16 mouse cellular contexts compared by ENCODE assay signal in genomic region chr19:55792571-55792970, GRCm38 (mm10). TPM values are rescaled to one million over a fixed set of nuclear protein-coding genes. Genes with fewer than 3 reads are reported as not detected.
DNase-seq lines count a peak whose midpoint lies in the region; ATAC-seq and TF ChIP-seq lines count a peak whose summit lies in the region.
"Had no signal": no experiment of that assay in that cellular context is flagged by ENCODE, and none has a peak within 500 bp of the region (broad histone marks: within the 10 kb centered on the region; RNA-seq: fewer than 3 reads in every experiment).

No protein-coding gene starts in this region.

- H3K9me3 ChIP-seq in midbrain, embryonic 15.5 days: no peaks in the 10 kb centered on the region
- H3K9me3 ChIP-seq in midbrain, postnatal 0 days (ENCODE audit: low read length): no peaks in the 10 kb centered on the region
- no peaks in the 10 kb centered on the region for H3K9me3 ChIP-seq in megakaryocyte, embryonic 14.5 days
- H3K9me3 ChIP-seq: embryonic facial prominence, embryonic 10.5 days; heart, embryonic 12.5 days; neural tube, embryonic 13.5 days had no signal

- no peaks in the 10 kb centered on the region for H3K27me3 ChIP-seq in midbrain, embryonic 15.5 days (replicated peaks)
- no peaks in the 10 kb centered on the region for H3K27me3 ChIP-seq in midbrain, postnatal 0 days (ENCODE audit: insufficient read depth, low read length)
- peaks cover 35% of the 10 kb centered on the region for H3K27me3 ChIP-seq in megakaryocyte, embryonic 14.5 days (replicated peaks)
- H3K27me3 ChIP-seq: heart, embryonic 12.5 days; neural tube, embryonic 13.5 days had no signal

- peak overlapping the region; percentile 22; the same call in 1 of the 2 replicates for H3K27ac ChIP-seq in midbrain, embryonic 15.5 days
- no peak overlapping the region for H3K27ac ChIP-seq in midbrain, postnatal 0 days (ENCODE audit: low read depth, low read length)
- H3K27ac ChIP-seq: embryonic facial prominence, embryonic 10.5 days; neural tube, embryonic 13.5 days had no signal

- no peak overlapping the region for H3K4me3 ChIP-seq in midbrain, embryonic 15.5 days
- no peak overlapping the region for H3K4me3 ChIP-seq in midbrain, postnatal 0 days (ENCODE audit: low read depth, low read length)
- H3K4me3 ChIP-seq in megakaryocyte, embryonic 14.5 days (replicated peaks): peak overlapping the region; percentile 80
- H3K4me3 ChIP-seq: embryonic facial prominence, embryonic 10.5 days; heart, embryonic 12.5 days; neural tube, embryonic 13.5 days had no signal

- intact Hi-C loops in heart, postnatal 25 days (cut with DNase I): loop anchor here (5.0 kb wide), 1 partner anchor 45 kb away; no protein-coding TSS in a partner anchor

- peaks cover 70% of the 10 kb centered on the region for H3K4me1 ChIP-seq in midbrain, embryonic 15.5 days
- H3K4me1 ChIP-seq in midbrain, postnatal 0 days (ENCODE audit: insufficient read depth, low read length): peaks cover 24% of the 10 kb centered on the region
- no peaks in the 10 kb centered on the region; the same call in 1 of the 2 replicates for H3K4me1 ChIP-seq in megakaryocyte, embryonic 14.5 days

- 0 out of 2 replicates have a peak, but pooled peaks have one; percentile 26 for ATAC-seq in midbrain, embryonic 15.5 days (replicated peaks)
- no peak for ATAC-seq in midbrain, postnatal 0 days (ENCODE audit: low FRiP score)
- ATAC-seq: forebrain, embryonic 14.5 days; hindbrain, embryonic 16.5 days had no signal

- no peak for TF ChIP-seq CTCF in midbrain, postnatal 0 days (IDR thresholded peaks at IDR 0.05)

- H3K9ac ChIP-seq in midbrain, embryonic 15.5 days: no peak overlapping the region
- no peak overlapping the region for H3K9ac ChIP-seq in midbrain, postnatal 0 days (replicated peaks; ENCODE audit: low read length, poor library complexity, severe bottlenecking)
- H3K9ac ChIP-seq: heart, embryonic 12.5 days; neural tube, embryonic 13.5 days had no signal

- peak; percentile 14 for DNase-seq in adrenal gland, postnatal 10 days
- no peak for DNase-seq in adrenal gland, postnatal 4 days (ENCODE audit: low spot score in 2 of 2)
- no peak for DNase-seq in midbrain, postnatal 0 days (ENCODE audit: low spot score)
- DNase-seq in thymus, postnatal 25 days: peak; percentile 39
- DNase-seq in heart, postnatal 25 days (ENCODE audit: low spot score): no peak
- no peak for DNase-seq in frontal cortex, postnatal 36 days (ENCODE audit: low spot score in 2 of 2)
- DNase-seq: cerebellum, adult 11-12 months; kidney, postnatal 4 days; lung, postnatal 10 days had no signal

- no peak overlapping the region for H3K4me2 ChIP-seq in midbrain, embryonic 15.5 days
- no peak overlapping the region for H3K4me2 ChIP-seq in midbrain, postnatal 0 days (ENCODE audit: low read depth, low read length, poor library complexity, severe bottlenecking)
- H3K4me2 ChIP-seq: heart, embryonic 12.5 days; neural tube, embryonic 13.5 days had no signal

- WGBS in midbrain, embryonic 15.5 days: 44% methylated on average over 5 of the region's 5 CpGs
- 33% methylated on average over 5 of the region's 5 CpGs for WGBS in midbrain, postnatal 0 days

- H3K36me3 ChIP-seq in midbrain, embryonic 15.5 days (replicated peaks): no peaks in the 10 kb centered on the region
- no peaks in the 10 kb centered on the region for H3K36me3 ChIP-seq in midbrain, postnatal 0 days (ENCODE audit: insufficient read depth, low read length)
- H3K36me3 ChIP-seq in megakaryocyte, embryonic 14.5 days (replicated peaks; ENCODE audit: low read length): no peaks in the 10 kb centered on the region
- H3K36me3 ChIP-seq: neural tube, embryonic 13.5 days had no signal

RNA-seq across cellular contexts. Expression of gene Tcf7l2, which starts 51.0 kb away (rescaled TPM):
- 10 to 100 TPM; 22.8 to 26.1 TPM for total RNA-seq in adrenal gland, postnatal 10 days (2021)
- total RNA-seq in adrenal gland, postnatal 4 days (2021): 10 to 100 TPM; 42.6 to 42.7 TPM
- polyA plus RNA-seq in midbrain, embryonic 15.5 days (2015; fragmentation: Nextera tagmentation; extraction: Ambion mirVana): 729 and 759 TPM in 2 replicates
- total RNA-seq in midbrain, postnatal 0 days (2014; rRNA removed): 67.2 and 86.1 TPM in 2 replicates
- polyA plus RNA-seq in midbrain, postnatal 0 days (2015; fragmentation: Nextera tagmentation; extraction: Ambion mirVana): 763 and 861 TPM in 2 replicates
- polyA plus RNA-seq in megakaryocyte, embryonic 14.5 days (2012; ENCODE audit: insufficient read depth, low replicate concordance): 2.4 TPM in 1 of 2 replicates, not detected in the other
- total RNA-seq in heart, postnatal 25 days (2021): 10 to 100 TPM; 14.6 to 14.7 TPM

Comparison
In these comparisons a context has a peak if more than half of its experiments do, and no peak if none do; other contexts are left out.
1. DNase-seq: peak in adrenal gland, postnatal 10 days (single experiment) and thymus, postnatal 25 days (single experiment); none in adrenal gland, postnatal 4 days (0 of 2), midbrain, postnatal 0 days (single experiment), heart, postnatal 25 days (single experiment) and frontal cortex, postnatal 36 days (0 of 2).